Mouse (Mus musculus) midbrain, postnatal 0 days (tissue): ENCODE results near the gene Tusc2. TPM values are rescaled to one million over a fixed set of nuclear protein-coding genes. Genes with fewer than 3 reads are reported as not detected.
A peak's percentile ranks its signal among the peaks of the same experiment; 100 is the strongest.

ENCODE experiments used
- ATAC-seq: fragments of 200-750 bp; cut with Nextera tagmentation; 2 replicates; pipeline ENCODE4 v1.8.0; 2017; ENCODE audit warnings: moderate number of reproducible peaks, mild to moderate bottlenecking, moderate TSS enrichment, moderate library complexity; ENCODE audit not compliant: low FRiP score
- DNase-seq: peaks from one replicate; pipeline ENCODE4 v3.0.0-alpha.2; 2015; ENCODE audit warnings: low spot score
- H3K27ac ChIP-seq: fragments of 300-500 bp; sonication (generic); 2 replicates; pipeline ENCODE4 v1.5.1; 2014; ENCODE audit warnings: low read depth, mild to moderate bottlenecking, low read length, mixed read lengths
- H3K27me3 ChIP-seq: fragments of 300-500 bp; sonication (generic); 2 replicates; pipeline ENCODE4 v1.6.1; 2014; ENCODE audit warnings: low read length, control low read depth, mixed read lengths; ENCODE audit not compliant: insufficient read depth
- H3K36me3 ChIP-seq: fragments of 300-500 bp; sonication (generic); 2 replicates; pipeline ENCODE4 v1.6.1; 2014; ENCODE audit warnings: low read length, control low read depth, mixed read lengths; ENCODE audit not compliant: insufficient read depth
- H3K4me1 ChIP-seq: fragments of 300-500 bp; sonication (generic); 2 replicates; pipeline ENCODE4 v1.6.1; 2014; ENCODE audit warnings: mild to moderate bottlenecking, control low read depth, antibody characterized with exemption, low read length, mixed read lengths; ENCODE audit not compliant: insufficient read depth
- H3K4me2 ChIP-seq: fragments of 300-500 bp; sonication (generic); 2 replicates; pipeline ENCODE4 v1.6.1; 2014; ENCODE audit warnings: low read depth, mild to moderate bottlenecking, low read length, mixed read lengths; ENCODE audit not compliant: poor library complexity, severe bottlenecking
- H3K4me3 ChIP-seq: fragments of 300-500 bp; sonication (generic); 2 replicates; pipeline ENCODE4 v1.5.1; 2014; ENCODE audit warnings: low read depth, mild to moderate bottlenecking, low read length, moderate library complexity
- H3K9ac ChIP-seq: fragments of 300-500 bp; sonication (generic); replicated peaks from 2 replicates; pipeline ENCODE4 v1.6.1; 2014; ENCODE audit warnings: mild to moderate bottlenecking, low read length, moderate library complexity, mixed read lengths; ENCODE audit not compliant: poor library complexity, severe bottlenecking
- H3K9me3 ChIP-seq: fragments of 300-500 bp; sonication (generic); 2 replicates; pipeline ENCODE4 v1.6.1; 2016; ENCODE audit warnings: low read length, control low read depth
- CTCF ChIP-seq: IDR thresholded peaks from 2 replicates; pipeline ENCODE4 v1.5.1; 2016; ENCODE audit warnings: antibody characterized with exemption, mild to moderate bottlenecking
- WGBS: fragments of 180-500 bp; shearing (Covaris S2); extraction: QIAGEN DNeasy Blood & Tissue Kit; methylation state at CpG from one replicate; pipeline ENCODE4 v1.1.7; 2014; 5-methylcytosine and 5-hydroxymethylcytosine counted together
- polyA plus RNA-seq: library from polyadenylated mRNA; unstranded; fragments of >200 nt; fragmentation: Nextera tagmentation; extraction: Ambion mirVana; gene quantifications from 2 replicates; pipeline ENCODE4 v1.2.1, GENCODE M21; 2015
- total RNA-seq: library from RNA; depleted of rRNA; stranded (reverse); fragments of >200 nt; gene quantifications from 2 replicates; pipeline ENCODE4 v1.2.3, GENCODE M21; 2014

Gene Tusc2
- total and polyA plus RNA-seq, 2 experiments from 2014 or later, result 132 to 142 TPM

GRCm38 (mm10) chr9:107522400-107522711, 40.7 kb upstream of the Tusc2 start:
- peaks cover 12% of the 10 kb centered on the region; the same call in 1 of the 2 replicates for H3K36me3 ChIP-seq
- WGBS, result 38% methylated on average over 2 of the region's 2 CpGs
- peaks cover 5% of the 10 kb centered on the region; the same call in 1 of the 2 replicates for H3K27me3 ChIP-seq
- H3K27ac ChIP-seq, result no peak overlapping the region
- no peak overlapping the region for H3K4me2 ChIP-seq
- H3K9me3 ChIP-seq, result no peaks in the 10 kb centered on the region
- DNase-seq (no peak), ATAC-seq (no peak)
- TF ChIP-seq CTCF, result no peak
- H3K4me1 ChIP-seq, result peaks cover 3% of the 10 kb centered on the region; the same call in 1 of the 2 replicates
- no peak overlapping the region for H3K4me3 ChIP-seq
- H3K9ac ChIP-seq, result no peak overlapping the region

DNA sequence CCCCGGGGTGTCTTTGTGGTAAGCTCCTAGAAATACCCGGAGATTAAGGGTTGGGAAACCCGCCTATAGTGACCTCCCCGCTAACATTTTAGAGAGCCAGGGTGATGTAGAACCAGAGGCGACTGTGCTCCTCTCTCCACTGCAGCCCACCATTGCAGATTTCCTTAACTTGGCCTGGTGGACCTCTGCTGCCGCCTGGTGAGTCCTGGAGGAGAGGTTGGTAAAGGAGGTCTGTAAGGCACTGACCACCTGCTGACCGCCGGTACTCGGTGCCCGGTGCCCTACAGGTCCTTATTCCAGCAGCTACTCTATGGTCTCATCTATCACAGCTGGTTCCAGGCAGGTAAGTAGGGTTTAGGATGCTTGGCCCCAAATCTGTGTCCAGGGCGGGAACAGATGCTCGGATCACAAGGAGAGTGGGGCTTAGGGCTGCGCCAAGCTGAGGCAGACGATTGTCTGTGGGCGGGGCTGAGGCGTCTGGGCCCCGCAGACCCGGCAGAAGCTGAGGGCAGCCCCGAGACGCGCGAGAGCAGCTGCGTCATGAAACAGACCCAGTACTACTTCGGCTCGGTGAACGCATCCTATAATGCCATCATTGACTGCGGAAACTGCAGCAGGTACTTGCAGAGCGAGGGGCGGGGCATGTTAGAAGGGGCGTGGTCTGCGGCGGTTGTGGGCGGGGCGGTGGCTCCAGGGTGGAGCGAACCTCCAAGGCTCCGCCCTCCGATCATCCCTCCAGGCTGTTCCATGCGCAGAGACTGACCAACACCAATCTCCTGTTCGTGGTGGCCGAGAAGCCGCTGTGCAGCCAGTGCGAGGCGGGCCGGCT, 36.6 kb upstream of the Tusc2 start:
- peaks cover 11% of the 10 kb centered on the region; the same call in 1 of the 2 replicates for H3K36me3 ChIP-seq
- WGBS, result 8% methylated on average over 44 of the region's 44 CpGs
- peak overlapping the region; percentile 52 for H3K4me2 ChIP-seq
- peak; percentile 57 for TF ChIP-seq CTCF
- no peaks in the 10 kb centered on the region for H3K9me3 ChIP-seq
- ATAC-seq, result peak; percentile 54; the same call in 1 of the 2 replicates
- peak; percentile 62 for DNase-seq
- peaks cover 5% of the 10 kb centered on the region; the same call in 1 of the 2 replicates for H3K27me3 ChIP-seq
- peak overlapping the region; percentile 25 for H3K4me3 ChIP-seq
- peak overlapping the region; percentile 1; the same call in 1 of the 2 replicates for H3K9ac ChIP-seq
- H3K27ac ChIP-seq, result no peak overlapping the region
- H3K4me1 ChIP-seq, result peaks cover 3% of the 10 kb centered on the region; the same call in 1 of the 2 replicates

DNA sequence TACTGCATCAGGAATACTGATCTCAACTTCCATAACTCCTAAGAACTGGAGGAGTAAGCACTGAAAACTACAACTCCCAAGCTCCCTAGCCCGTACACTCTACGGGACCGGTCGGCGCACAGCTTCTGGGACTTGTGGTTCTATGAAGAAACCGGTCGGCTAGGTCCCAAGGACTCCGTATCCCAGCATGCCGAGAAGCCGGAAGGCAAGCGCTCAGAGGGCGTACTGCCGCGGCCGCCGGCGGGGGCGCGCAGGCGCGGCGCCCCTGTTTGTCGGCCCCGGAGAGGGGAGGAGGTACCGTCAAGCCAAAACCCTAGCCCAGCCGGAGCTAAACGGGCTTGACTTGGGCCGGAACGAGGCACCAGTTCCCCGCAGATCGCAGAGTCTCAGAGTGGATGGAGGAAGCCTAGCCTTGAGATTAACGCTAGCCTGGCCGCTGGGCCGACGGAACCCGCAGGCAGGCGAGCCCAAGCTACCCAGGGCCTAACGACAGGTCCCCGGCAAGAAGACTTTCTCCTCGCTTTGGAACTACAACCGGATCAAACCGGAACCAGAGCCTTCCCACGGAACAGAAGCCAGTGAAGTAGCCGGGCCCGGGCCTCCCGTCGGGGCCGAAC, 29.2 kb upstream of the Tusc2 start, which contains the start of gene Tmem115:
Gene Tmem115 (plus strand): TSS at position 155 of the 617 bp plus-strand sequence.
- H3K4me2 ChIP-seq, result peak within 1 kb of the TSS; percentile 98
- WGBS, result under 1% methylated on average over 48 of the region's 48 CpGs
- peak; percentile 46; the same call in 1 of the 2 replicates for TF ChIP-seq CTCF
- no peaks in the 10 kb centered on the region for H3K27me3 ChIP-seq
- peak; percentile 99 for DNase-seq
- H3K9me3 ChIP-seq, result no peaks in the 10 kb centered on the region
- H3K4me3 ChIP-seq, result peak within 1 kb of the TSS; percentile 90
- H3K9ac ChIP-seq, result peak within 1 kb of the TSS; percentile 90
- H3K36me3 ChIP-seq, result peaks cover 16% of the 10 kb centered on the region
- peak; percentile 98 for ATAC-seq
- H3K27ac ChIP-seq, result peak within 1 kb of the TSS; percentile 81
- H3K4me1 ChIP-seq, result peaks cover 14% of the 10 kb centered on the region

DNA sequence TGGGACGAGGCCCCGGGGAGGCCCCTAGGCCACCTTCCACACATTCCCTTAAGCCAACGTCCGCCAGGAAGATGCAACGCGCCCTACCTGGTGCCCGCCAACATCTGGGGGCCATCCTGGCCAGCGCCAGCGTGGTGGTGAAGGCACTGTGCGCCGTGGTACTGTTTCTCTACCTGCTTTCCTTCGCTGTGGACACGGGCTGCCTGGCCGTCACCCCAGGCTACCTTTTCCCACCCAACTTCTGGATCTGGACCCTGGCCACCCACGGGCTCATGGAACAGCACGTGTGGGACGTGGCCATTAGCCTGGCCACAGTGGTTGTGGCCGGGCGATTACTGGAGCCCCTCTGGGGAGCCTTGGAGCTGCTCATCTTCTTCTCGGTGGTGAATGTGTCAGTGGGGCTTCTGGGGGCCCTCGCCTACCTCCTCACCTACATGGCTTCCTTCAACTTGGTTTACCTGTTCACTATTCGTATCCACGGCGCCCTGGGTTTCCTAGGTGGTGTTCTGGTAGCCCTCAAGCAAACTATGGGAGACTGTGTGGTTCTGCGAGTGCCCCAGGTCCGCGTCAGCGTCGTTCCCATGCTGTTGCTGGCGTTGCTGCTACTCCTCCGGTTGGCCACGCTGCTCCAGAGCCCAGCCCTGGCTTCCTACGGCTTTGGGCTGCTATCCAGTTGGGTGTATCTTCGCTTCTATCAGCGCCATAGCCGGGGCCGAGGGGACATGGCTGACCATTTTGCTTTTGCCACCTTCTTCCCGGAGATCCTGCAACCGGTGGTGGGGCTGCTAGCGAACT, 28.4 kb upstream of the Tusc2 start:
- Histone ChIP-seq H3K36me3 (peaks cover 23% of the 10 kb centered on the region), H3K27ac (peak overlapping the region; percentile 81), H3K9me3 (no peaks in the 10 kb centered on the region), H3K27me3 (no peaks in the 10 kb centered on the region), H3K9ac (peak overlapping the region; percentile 90), H3K4me3 (peak overlapping the region; percentile 90), H3K4me2 (peak overlapping the region; percentile 98), H3K4me1 (peaks cover 14% of the 10 kb centered on the region)
- ATAC-seq (peak; percentile 8; the same call in 1 of the 2 replicates), DNase-seq (no peak)
- TF ChIP-seq CTCF, result no peak
- WGBS, result under 1% methylated on average over 40 of the region's 40 CpGs

- no peak overlapping the region for H3K27ac ChIP-seq
- no peak overlapping the region for H3K4me3 ChIP-seq
- peaks cover 22% of the 10 kb centered on the region for H3K4me1 ChIP-seq
- WGBS, result 90% methylated on average over 7 of the region's 7 CpGs
- no peak overlapping the region for H3K4me2 ChIP-seq
- TF ChIP-seq CTCF, result no peak
- H3K27me3 ChIP-seq, result no peaks in the 10 kb centered on the region
- H3K9me3 ChIP-seq, result no peaks in the 10 kb centered on the region
- H3K9ac ChIP-seq, result no peak overlapping the region
- ATAC-seq (no peak), DNase-seq (no peak)
- H3K36me3 ChIP-seq, result peaks cover 28% of the 10 kb centered on the region
Measured at GRCm38 (mm10) chr9:107538231-107538630, 24.8 kb upstream of the Tusc2 start.
